Mouse (Mus musculus) mesoderm, embryonic 11.5 days (tissue): ENCODE results near the gene Il9.

Source experiments
- DNase-seq: peaks from one replicate; pipeline ENCODE4 v3.0.0-alpha.2; 2012; ENCODE audit warnings: low read depth, low spot score

The Il9 gene

GRCm38 (mm10) chr13:56471951-56472350, 10.1 kb downstream of the Il9 start:
- DNase-seq, result peak; percentile 20

DNA sequence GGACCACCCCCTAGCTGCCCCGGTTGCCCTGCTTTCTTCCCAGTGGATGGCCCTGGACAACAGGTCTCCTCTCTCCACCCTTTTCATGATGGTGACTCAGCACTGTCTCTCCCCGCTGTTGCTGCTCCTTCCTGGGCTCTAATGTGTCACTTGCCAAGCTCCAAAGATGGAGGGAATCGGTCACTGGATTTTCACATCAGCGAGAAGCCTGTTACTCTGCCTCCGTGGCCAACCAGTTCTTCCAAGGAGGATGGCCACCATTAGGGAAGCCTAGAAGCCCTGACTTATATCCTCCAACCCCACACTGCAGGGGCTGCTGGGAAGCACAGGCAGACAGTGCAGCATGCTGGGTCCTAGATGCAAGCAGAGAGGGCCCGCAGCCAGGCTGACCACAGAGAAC, 10.8 kb downstream of the Il9 start:
- no peak for DNase-seq

DNA sequence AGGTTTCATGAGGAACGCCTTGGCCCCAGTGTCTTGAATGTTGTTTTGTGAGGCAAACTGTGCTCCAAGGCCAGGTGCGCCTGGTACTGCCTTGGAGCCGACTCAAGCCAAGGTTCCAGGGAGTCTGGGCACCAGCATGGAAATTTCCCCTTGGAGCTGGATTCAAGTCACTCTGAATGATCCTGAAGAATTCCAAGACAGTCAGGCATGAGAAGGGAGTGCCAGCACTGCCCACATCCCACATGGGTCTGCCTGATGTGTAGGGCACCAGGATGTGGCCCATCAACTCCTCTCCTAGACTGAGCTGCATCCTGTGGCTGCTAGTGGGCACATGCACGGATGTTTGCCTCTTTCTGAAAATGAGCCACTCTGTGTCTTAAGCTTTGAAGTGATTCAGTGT, 13.5 kb downstream of the Il9 start:
- no peak for DNase-seq

DNA sequence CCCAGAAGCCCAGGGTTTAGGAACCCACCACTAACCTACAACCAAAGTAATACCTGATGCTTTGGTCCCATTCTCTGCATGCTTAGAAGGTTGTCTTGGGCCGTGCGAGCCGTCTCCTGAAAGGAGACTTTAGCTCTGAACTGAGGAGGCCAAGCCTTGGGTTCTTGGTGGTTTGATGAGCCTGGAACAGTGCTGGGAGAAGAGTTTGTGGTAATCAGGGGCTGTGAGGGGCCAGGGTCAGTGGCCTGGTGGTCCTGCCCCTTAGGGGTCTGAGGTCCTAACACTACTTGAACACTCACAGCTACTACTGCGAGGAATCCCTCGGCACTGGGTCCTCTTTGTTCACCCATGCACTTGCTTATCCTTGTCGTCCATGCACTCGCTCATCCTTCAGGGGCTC, 14.3 kb downstream of the Il9 start:
- DNase-seq, result no peak

- DNase-seq, result no peak
Measured at GRCm38 (mm10) chr13:56463750-56464149, 18.3 kb downstream of the Il9 start.

DNA sequence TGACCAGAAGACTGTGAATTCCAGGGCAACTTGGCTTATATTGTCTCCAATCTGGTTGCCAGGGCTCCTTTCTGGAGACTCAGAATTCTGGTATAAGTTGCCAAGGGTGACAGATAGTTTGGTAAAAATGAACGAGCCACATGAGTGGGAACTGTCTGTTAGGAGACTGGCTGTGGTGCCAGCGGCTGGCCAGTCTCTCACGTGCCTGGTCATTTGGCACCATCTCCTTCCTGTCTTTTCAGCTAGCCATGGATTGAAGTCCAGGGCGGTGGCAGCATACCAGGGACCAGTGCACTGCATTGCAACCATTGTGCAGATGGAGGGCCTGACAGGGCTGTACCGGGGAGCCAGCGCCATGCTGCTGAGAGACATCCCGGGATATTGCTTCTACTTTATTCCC, 18.8 kb downstream of the Il9 start:
- DNase-seq, result no peak

DNA sequence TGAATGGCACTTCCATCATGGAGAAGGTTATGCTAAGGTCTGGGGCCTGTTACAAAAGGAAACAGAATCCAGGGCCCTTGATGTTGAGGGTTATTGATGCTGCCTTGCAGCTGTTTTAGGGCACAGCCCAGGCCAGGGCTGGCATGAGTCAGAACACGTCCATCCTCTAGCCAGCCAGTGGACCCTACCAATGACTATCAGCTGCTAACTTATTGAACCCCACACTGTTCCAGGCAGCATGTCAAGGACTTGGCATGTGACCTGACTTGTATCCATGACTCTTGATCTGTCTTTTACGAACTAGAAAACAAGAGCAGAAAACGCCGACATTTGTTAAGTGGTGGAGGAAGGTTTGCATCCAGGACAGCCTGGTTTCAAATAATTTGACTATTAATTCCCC, 19.3 kb downstream of the Il9 start:
- DNase-seq, result no peak

DNA sequence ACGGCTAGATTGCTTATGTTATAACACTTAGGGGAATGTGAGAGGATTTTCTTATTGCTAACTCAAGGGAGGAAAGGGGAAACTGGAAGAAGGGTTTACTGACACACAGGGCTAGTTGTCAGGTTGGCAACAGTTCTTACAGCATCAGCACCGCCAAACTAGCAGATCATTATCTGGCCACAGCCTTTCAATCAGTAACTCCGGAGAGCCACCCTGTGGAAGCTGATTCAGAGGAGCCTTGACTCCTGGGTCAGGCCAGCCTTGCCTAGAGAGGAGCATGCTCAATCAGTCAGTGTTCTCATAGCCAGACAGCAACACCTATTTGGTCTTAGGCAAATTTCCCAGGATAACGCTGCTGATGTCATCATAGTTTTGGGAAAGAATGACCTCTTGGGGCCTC, 20.6 kb downstream of the Il9 start:
- DNase-seq, result no peak

DNA sequence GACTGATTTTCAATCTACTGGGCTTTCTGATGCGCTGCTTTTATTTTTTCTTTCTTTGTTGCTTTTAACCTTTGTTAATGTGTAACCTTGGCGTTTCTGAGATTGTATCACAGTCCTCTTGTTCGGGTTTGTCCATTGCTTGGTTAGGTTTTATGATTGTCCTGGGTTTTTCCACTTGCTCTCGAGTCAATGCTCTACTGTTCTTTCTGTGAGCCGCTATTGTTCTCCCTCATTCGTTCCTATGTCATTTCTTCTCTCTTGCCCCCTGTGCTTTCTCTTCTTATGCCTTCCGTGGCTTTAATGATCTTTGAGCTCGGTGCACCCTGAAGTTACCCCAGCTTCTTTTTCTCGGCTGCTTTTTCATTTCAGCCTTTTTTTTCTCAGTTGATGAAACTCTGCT, 24.0 kb downstream of the Il9 start:
- DNase-seq, result peak; percentile 19

- no peak for DNase-seq
Measured at GRCm38 (mm10) chr13:56450035-56450434, 32.0 kb downstream of the Il9 start.

- no peak for DNase-seq
Measured at GRCm38 (mm10) chr13:56449239-56450030, 32.6 kb downstream of the Il9 start.

DNA sequence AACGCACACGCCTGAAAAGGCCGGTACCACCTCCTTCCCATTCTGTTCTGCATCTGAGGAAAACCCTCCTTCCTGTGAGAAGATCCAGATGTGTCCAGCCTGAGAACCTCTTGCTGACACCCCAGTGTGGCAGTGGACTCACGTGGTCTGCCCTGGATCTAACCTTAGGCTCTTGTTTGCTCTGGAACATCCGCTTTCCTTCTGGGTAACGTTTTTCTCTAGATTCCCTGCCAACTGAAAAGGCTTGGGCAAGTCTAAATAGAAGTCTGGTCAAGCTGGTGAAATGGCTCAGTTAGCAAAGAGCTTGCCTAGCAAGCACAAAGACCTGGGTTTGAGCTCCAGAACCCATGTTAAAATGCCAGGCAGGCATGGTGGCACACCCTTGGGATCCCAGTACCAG, 37.0 kb downstream of the Il9 start:
- no peak for DNase-seq

GRCm38 (mm10) chr13:56444112-56444511, 37.9 kb downstream of the Il9 start:
- DNase-seq, result no peak

DNA sequence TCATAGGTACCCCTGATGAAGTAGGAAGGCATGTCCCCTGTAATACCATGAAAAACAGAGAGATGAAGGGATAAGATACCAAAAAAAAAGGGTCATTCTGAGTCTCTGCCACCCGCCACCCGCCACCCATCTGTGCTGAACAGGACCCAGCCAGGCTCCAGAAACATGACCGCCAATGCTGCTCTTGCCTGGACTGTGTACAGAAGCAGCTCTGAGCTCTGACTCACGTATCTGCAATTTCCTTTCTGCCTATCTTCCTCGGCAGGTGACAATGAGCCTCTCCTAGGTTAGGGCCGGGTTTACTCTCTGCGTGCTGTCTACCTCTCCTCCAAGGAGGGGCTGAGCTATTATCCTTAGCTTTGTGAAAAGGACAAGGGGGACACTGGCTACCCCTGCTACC, 38.6 kb downstream of the Il9 start:
- DNase-seq, result no peak

DNA sequence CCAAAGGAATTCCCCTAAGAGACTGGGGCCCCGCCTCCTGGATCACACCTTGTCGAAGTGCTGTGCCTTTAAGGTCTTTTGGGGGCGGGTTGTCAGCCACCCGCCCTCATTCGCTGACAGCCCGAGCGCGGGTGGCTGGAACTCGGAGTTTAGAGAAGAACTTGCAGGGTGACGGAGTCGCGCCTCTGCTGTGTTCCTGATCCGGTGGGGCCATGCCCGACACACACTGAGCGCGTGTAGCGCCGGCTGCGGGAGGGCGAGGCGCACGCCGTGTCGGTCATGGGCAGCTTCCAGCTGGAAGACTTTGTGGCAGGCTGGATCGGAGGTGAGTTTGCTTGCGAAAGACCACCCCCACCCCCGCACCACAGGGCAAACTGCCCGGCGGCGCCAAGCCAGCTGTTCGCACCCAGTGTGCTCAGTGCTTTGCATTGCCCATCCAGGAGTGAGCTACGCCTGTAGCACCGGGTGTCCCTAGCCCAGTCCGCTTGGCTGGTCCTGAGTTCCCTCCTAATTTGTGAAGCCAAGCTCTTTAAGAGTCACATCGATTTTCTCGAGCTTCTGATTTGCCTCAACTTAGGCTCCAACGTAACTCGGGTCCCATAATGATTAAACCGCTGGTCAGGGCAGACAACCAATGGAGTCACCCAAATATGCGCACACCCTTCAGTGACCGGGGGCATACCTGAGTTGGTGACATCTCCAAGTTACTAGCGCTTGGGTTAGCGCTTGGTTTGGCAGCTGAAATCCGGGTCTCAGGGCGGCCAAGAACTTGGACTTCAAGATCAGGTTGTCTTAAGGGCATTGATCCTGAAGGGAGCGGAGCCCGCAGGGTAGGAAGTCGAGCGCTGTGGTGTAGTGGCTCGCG, 43.6 kb downstream of the Il9 start, which contains the start of gene Slc25a48:
Gene Slc25a48 (plus strand): TSS at position 145 of the 865 bp plus-strand sequence.
- DNase-seq, result peak; percentile 30

DNA sequence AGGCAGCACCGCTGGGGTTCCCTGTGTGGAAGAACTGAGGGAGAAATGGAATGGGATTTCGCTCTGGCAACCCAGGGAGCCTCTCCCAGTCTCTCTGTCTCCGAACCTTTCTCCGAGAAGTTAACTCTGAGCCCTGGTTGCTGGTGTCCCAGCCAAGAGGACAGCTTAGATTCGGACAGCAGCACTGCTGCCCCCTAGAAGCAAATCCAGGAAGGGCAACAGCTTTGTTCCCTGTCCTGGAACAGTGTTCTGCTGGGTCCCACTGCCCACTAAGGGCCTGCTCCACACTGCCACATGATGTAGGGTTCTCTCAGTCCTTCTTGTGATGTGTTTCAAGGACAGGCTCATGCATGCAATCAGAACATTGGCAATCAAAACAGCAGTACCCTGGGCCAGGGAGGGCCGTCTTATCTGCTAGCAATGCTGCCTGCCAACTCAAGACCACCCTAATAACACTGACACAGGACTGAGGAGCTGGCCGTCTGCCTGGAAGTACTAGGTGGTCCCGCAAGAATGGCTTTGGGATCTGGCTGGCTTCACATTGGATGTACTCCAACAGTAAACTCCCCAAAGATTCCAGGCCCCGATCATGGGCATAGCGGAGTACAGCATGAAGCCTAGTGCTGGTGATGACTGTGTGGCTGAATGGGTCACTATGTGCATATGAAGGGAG, 46.3 kb downstream of the Il9 start:
- DNase-seq, result no peak

- DNase-seq, result no peak
Measured at GRCm38 (mm10) chr13:56434311-56434751, 47.7 kb downstream of the Il9 start.

- DNase-seq, result peak; percentile 86
Measured at GRCm38 (mm10) chr13:56433466-56433865, 48.6 kb downstream of the Il9 start.

GRCm38 (mm10) chr13:56432496-56432895, 49.5 kb downstream of the Il9 start:
- DNase-seq, result no peak
